Mouse (Mus musculus) testis, adult 2 months (tissue): Measurements from ENCODE around the gene Csad. TPM values are rescaled to one million over a fixed set of nuclear protein-coding genes. Genes with fewer than 3 reads are reported as not detected.

Source experiments
- H3K27ac ChIP-seq: fragments of 200-500 bp; 2 replicates; pipeline ENCODE4 v1.5.1; 2012; ENCODE audit warnings: low read depth, low read length; ENCODE audit not compliant: control insufficient read depth, insufficient read depth
- H3K27me3 ChIP-seq: fragments of 200-500 bp; 2 replicates; pipeline ENCODE4 v1.6.1; 2012; ENCODE audit warnings: mild to moderate bottlenecking, low read length, moderate library complexity; ENCODE audit not compliant: control insufficient read depth, insufficient read depth
- H3K36me3 ChIP-seq: fragments of 200-500 bp; 2 replicates; pipeline ENCODE4 v1.6.1; 2012; ENCODE audit warnings: mild to moderate bottlenecking, low read length; ENCODE audit not compliant: control insufficient read depth, insufficient read depth
- H3K4me1 ChIP-seq: fragments of 200-500 bp; 2 replicates; pipeline ENCODE4 v1.6.1; 2012; ENCODE audit warnings: low read length; ENCODE audit not compliant: control insufficient read depth, insufficient read depth
- H3K4me3 ChIP-seq: fragments of 200-500 bp; 2 replicates; pipeline ENCODE4 v1.5.1; 2012; ENCODE audit warnings: low read depth, mild to moderate bottlenecking, low read length, moderate library complexity, mixed read lengths; ENCODE audit not compliant: control insufficient read depth
- CTCF ChIP-seq: fragments of 200-500 bp; IDR thresholded peaks from 2 replicates; pipeline ENCODE4 v1.5.1; 2012; ENCODE audit warnings: low read depth, mild to moderate bottlenecking, inconsistent platforms, low read length, moderate library complexity; ENCODE audit not compliant: control insufficient read depth, insufficient read depth, insufficient replicate concordance
- POLR2A ChIP-seq: fragments of 200-500 bp; IDR thresholded peaks from 2 replicates; pipeline ENCODE4 v1.6.1; 2012; ENCODE audit warnings: low read depth, mild to moderate bottlenecking, inconsistent platforms, low read length, moderate library complexity; ENCODE audit not compliant: control insufficient read depth
- polyA plus RNA-seq: library from polyadenylated mRNA; depleted of rRNA; stranded (reverse); fragments of >200 nt; gene quantifications from 2 replicates; pipeline ENCODE4 v1.2.3, GENCODE M21; 2012

Csad gene
- polyA plus RNA-seq, 1 experiment = 23.1 TPM

DNA sequence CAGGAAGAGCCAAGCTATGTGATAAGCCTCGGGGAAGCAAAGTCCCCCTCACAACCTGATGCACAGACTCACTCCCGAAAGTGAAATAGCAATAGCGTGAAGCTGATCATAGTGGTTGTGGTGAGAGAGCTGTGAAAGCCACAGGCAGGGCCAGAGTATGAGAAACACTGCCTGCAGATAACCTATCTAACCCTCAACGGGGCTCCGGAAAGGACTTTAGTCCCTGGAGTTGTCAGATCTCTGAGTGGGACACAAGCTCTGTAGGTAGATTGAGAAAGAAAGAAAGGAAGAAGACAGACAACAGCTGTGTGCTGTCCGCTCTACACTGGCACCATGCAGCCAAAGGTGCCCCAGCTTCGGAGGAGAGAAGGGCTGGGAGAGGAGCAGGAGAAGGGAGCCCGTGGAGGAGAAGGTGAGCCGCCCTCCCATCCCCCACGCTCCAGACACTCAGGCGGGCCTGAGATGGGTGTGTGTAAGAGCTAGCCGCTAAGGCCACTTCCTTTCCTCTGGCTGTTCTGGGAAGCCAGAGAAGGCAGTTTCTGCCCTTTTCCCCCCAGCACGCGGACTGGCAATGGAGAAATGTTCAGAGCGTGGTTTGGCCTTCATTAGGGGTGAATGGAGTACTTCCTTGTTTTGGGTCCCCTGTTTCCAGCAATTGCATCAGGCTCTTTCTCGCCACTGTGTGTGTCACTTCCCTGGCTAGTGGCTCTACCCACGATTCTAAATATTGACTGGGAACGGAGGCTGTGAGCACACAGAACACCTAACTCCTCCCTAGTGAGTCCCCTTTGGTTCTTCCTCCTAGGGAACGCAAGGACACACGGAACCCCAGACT is 54.0 kb downstream of the Csad start, which contains the start of gene Soat2:
Gene Soat2 (plus strand): TSS at position 226 of the 835 bp plus-strand sequence.
- Histone ChIP-seq H3K4me3 (no peak within 1 kb of the TSS), H3K27ac (no peak within 1 kb of the TSS), H3K36me3 (no peaks in the 10 kb centered on the region)

DNA sequence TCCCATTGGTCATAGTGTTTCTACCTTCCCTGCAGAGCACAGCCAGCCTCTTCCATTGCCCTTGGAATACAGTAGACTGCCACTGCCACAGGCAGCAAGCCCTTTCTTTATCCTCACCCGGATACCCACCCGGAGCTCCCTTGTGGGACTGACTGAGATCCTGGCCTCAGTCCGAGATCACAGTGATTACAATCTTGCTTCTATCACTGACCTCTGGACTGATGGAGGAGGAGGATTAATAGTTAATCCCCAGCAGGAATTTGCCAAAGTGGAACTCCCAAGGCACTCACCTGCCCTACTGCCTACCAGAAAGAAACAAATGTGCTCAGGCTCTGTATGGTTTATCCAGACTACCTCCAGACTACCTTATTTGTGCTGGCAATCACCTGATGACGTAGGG is 55.0 kb downstream of the Csad start:
- Histone ChIP-seq H3K4me1 (0 out of 2 replicates have a peak, but pooled peaks cover 6% of the 10 kb centered on the region), H3K27me3 (no peaks in the 10 kb centered on the region), H3K27ac (no peak overlapping the region), H3K36me3 (no peaks in the 10 kb centered on the region), H3K4me3 (no peak overlapping the region)
- no peak for TF ChIP-seq CTCF
- no peak for TF ChIP-seq POLR2A

More for the DNA sequence above, 54.0 kb downstream of the Csad start, which contains the start of gene Soat2:
- Histone ChIP-seq H3K4me1 (0 out of 2 replicates have a peak, but pooled peaks cover 3% of the 10 kb centered on the region), H3K27me3 (no peaks in the 10 kb centered on the region)
- no peak for TF ChIP-seq CTCF
- no peak for TF ChIP-seq POLR2A

DNA sequence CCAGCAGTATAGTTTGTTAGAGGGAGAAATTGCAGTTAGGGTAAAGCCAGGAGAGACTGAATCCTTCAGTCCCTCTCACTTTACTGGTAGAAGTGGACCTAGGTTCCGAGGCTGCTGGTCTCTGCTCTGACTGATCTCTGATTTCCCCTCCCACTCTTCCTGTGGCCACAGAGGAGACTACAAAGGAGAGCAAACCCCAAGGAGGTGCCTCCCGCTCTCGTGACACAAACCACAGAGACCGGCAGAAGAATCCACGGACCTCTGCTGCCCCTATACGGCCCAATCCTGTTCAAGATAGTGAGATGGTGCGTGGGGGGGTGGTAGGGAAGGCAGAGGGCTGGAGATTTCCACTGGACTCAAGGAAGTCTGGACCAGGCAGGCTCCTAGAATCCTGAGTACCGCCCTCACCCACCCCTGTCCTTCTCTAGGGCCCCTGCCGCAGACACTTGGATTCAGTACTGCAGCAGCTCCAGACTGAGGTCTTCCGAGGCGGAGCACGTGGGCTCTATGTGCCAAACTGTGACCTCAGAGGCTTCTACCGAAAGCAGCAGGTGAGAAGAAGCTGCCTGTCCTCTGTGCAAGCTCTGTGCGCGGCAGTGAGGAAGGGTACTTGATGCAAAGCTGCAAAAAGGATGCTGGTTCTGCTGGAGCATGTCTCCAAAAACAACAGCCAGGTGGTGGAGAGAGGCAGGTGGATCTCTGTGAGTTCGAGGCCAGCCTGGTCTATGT is 56.7 kb downstream of the Csad start:
- Histone ChIP-seq H3K27me3 (no peaks in the 10 kb centered on the region; the same call in none of the 2 replicates), H3K4me3 (no peak overlapping the region), H3K4me1 (peaks cover 13% of the 10 kb centered on the region), H3K36me3 (no peaks in the 10 kb centered on the region), H3K27ac (no peak overlapping the region)
- TF ChIP-seq CTCF (no peak), POLR2A (no peak)

DNA sequence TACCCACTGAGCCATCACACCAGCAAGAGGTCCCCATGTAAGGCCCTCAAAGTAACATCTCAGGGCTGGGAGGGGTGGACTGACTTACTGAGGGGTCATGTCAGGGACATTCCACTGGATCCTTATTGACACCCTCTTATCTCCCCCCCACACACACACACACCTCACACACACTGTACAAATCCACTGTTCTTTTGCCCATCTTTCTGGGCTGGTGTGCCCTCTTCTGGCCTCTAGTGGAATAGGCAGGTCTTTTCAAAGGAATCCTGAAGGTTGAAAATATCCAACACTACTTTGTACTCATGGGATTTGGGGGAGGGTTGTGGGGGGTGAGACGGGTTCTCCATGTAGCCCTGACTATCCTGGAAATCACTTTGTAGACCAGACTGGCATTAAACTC is 57.6 kb downstream of the Csad start:
- no peaks in the 10 kb centered on the region; the same call in none of the 2 replicates for H3K27me3 ChIP-seq
- no peak overlapping the region for H3K27ac ChIP-seq
- H3K4me3 ChIP-seq = no peak overlapping the region
- no peaks in the 10 kb centered on the region for H3K36me3 ChIP-seq
- peaks cover 13% of the 10 kb centered on the region for H3K4me1 ChIP-seq
- TF ChIP-seq POLR2A (no peak), CTCF (no peak)

DNA sequence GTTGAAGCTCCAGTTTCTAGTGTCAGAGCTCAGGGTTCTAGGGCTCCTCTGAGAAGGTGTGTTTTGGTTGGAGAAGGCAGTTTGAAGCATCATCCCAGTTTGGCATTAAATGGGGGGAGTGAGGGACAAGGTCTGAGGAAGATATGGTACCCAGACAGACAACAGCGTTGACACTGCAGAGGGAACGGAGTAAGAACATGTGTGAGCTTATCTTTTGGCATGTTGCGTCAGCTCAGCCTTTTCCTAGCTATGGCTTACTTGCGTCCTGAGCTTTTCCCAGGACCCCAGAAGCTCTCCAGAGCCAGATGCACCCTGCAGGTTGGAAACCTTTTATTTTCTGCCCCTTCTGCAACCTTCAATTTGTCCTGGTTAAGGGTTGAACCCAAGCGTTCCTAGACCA is 58.4 kb downstream of the Csad start:
- H3K27ac ChIP-seq = no peak overlapping the region
- no peaks in the 10 kb centered on the region; the same call in none of the 2 replicates for H3K27me3 ChIP-seq
- TF ChIP-seq POLR2A (no peak), CTCF (no peak)
- no peak overlapping the region for H3K4me3 ChIP-seq
- H3K36me3 ChIP-seq = no peaks in the 10 kb centered on the region
- H3K4me1 ChIP-seq = peaks cover 13% of the 10 kb centered on the region

DNA sequence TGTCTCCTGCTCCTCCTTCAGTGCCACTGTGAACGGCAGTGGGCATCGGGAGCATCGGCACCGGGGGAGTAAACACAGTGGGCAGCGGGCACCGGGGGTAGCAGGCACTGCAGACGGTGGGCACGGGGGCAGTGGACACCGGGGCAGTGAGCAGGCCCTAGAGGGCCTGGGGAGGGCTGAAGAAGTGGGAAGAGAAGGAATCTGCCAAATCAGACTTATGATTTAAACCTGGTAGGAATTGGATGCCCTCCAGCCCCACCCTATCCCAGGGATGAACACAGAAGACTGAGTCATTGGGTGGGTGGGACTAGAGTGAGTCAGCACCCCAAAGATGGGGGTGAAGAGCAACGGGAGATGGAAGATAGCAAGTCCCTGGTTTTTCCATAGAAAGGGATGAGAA is 59.2 kb downstream of the Csad start:
- no peaks in the 10 kb centered on the region; the same call in none of the 2 replicates for H3K27me3 ChIP-seq
- H3K4me3 ChIP-seq = peak overlapping the region; percentile 49
- H3K36me3 ChIP-seq = no peaks in the 10 kb centered on the region

DNA sequence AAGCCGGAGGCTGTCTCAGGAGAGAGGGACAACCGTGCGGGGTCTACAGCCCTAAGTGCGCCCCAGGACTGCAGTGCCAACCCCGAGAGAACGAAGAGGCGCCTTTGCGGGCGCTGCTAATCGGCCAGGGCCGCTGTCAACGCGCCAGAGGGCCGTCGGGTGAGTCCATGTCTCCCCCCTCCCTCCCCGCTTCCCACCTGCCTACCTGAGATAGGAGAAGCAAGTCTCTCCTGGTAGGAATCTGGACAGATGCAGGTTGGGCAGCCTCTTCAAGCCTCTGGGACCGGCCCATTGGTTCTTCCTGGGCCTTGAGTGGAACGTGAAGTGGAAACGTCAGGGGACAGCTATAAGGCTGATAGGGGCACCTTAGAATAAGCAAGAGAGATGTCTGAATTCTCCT is 59.8 kb downstream of the Csad start:
- H3K27ac ChIP-seq = 0 out of 2 replicates have a peak overlapping the region, but pooled peaks have one; percentile 20
- TF ChIP-seq POLR2A (no peak), CTCF (no peak)
- no peaks in the 10 kb centered on the region for H3K36me3 ChIP-seq
- no peaks in the 10 kb centered on the region; the same call in none of the 2 replicates for H3K27me3 ChIP-seq
- H3K4me3 ChIP-seq = peak overlapping the region; percentile 49
- peaks cover 10% of the 10 kb centered on the region for H3K4me1 ChIP-seq

More for the DNA sequence above, 59.2 kb downstream of the Csad start:
- TF ChIP-seq CTCF (no peak), POLR2A (no peak)
- Histone ChIP-seq H3K4me1 (peaks cover 10% of the 10 kb centered on the region), H3K27ac (peak overlapping the region; percentile 20; the same call in 1 of the 2 replicates)

DNA sequence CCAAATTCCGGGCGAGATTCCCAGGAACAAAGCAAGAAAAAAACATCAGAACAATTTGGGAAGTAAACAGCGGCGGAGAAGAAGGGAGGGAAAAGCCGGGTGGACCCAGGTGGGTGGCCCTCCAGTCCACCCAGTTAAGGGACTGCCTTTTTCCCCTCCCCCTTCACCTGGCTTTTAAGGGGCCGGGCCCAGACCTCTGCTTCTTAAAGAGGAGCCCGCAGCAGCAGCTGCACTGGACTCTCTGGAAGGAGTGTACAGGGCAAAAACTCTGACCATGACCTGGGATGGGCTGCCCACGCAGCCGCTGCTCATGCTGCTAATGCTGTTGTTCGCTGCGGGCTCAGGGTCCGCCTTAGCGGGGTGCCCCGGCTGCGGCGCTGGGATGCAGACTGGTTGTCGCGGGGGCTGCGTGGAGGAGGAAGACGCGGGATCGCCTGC is 60.2 kb downstream of the Csad start, which contains the start of gene Igfbp6:
Gene Igfbp6 (plus strand): TSS at position 89 of the 438 bp plus-strand sequence.
- no peaks in the 10 kb centered on the region; the same call in none of the 2 replicates for H3K27me3 ChIP-seq
- H3K27ac ChIP-seq = peak within 1 kb of the TSS; percentile 74
- H3K36me3 ChIP-seq = no peaks in the 10 kb centered on the region
- H3K4me3 ChIP-seq = peak within 1 kb of the TSS; percentile 49
- no peak for TF ChIP-seq POLR2A
- TF ChIP-seq CTCF = no peak
- H3K4me1 ChIP-seq = peaks cover 10% of the 10 kb centered on the region
